Mouse (Mus musculus) CH12.LX (cell line): Measurements from ENCODE around the gene Commd7. TPM values are rescaled to one million over a fixed set of nuclear protein-coding genes. Genes with fewer than 3 reads are reported as not detected.

Source experiments
- DNase-seq: peaks from one replicate; pipeline ENCODE4 v3.0.0-alpha.2; 2013; ENCODE audit errors: extremely low read depth
- H3K27ac ChIP-seq: 2 replicates; pipeline ENCODE4 v1.5.1; 2012; ENCODE audit warnings: low read depth, mild to moderate bottlenecking, control low read depth, moderate library complexity; ENCODE audit not compliant: insufficient read depth
- H3K27me3 ChIP-seq: replicated peaks from 2 replicates; pipeline ENCODE3; 2012; ENCODE audit warnings: inconsistent platforms
- H3K36me3 ChIP-seq, 2 experiments: replicated peaks in 1 of 2; 2 replicates each; pipeline versions ENCODE3 to v1.6.1; 2012; ENCODE audit warnings: inconsistent platforms in 1 of 2, low read length in 1 of 2, mild to moderate bottlenecking in 1 of 2, mixed read lengths in 1 of 2, moderate library complexity in 1 of 2; ENCODE audit not compliant: control insufficient read depth in 1 of 2, insufficient read depth in 1 of 2
- H3K4me1 ChIP-seq, 2 experiments: 2 replicates each; pipeline ENCODE4 v1.6.1; 2012; ENCODE audit warnings: inconsistent platforms in 1 of 2, moderate library complexity in 1 of 2; ENCODE audit not compliant: insufficient read depth in 2 of 2, control insufficient read depth in 1 of 2
- H3K4me2 ChIP-seq: 2 replicates; pipeline ENCODE4 v1.6.1; 2012; ENCODE audit warnings: low read depth, mild to moderate bottlenecking, control low read depth; ENCODE audit not compliant: poor library complexity, insufficient read depth, severe bottlenecking
- H3K4me3 ChIP-seq, 3 experiments: fragments of 150-350 bp in 1 of 3; sonication (generic) in 1 of 3; replicated peaks in 1 of 3; 2 replicates each; pipeline versions ENCODE3 to v1.5.1; 2011 to 2012; ENCODE audit warnings: low read depth in 2 of 3, low read length in 2 of 3, mild to moderate bottlenecking in 2 of 3, moderate library complexity in 2 of 3, control low read depth in 1 of 3, improper control_type of control experiment in 1 of 3, inconsistent platforms in 1 of 3, mixed read lengths in 1 of 3; ENCODE audit not compliant: poor library complexity in 1 of 3
- H3K79me2 ChIP-seq: replicated peaks from 2 replicates; pipeline ENCODE4 v1.6.1; 2012; ENCODE audit warnings: mild to moderate bottlenecking, moderate library complexity; ENCODE audit not compliant: control insufficient read depth, poor library complexity, insufficient read depth, severe bottlenecking; ENCODE audit errors: extremely low read depth
- H3K9ac ChIP-seq: 2 replicates; pipeline ENCODE4 v1.6.1; 2012; ENCODE audit warnings: low read depth, mild to moderate bottlenecking, control low read depth, moderate library complexity; ENCODE audit not compliant: insufficient read depth
- H3K9me3 ChIP-seq: replicated peaks from 2 replicates; pipeline ENCODE3; 2012; ENCODE audit warnings: low read length, inconsistent platforms, mixed read lengths
- BHLHE40 ChIP-seq: IDR thresholded peaks from 2 replicates; pipeline ENCODE4 v1.6.1; 2011; ENCODE audit warnings: mild to moderate bottlenecking, low read depth, low read length, improper control_type of control experiment
- CTCF ChIP-seq, 2 experiments: IDR thresholded peaks in 1 of 2; conservative IDR thresholded peaks in 1 of 2; 2 replicates each; pipeline ENCODE4 v1.5.1; 2011 to 2012; ENCODE audit warnings: low read depth in 2 of 2, low read length in 2 of 2, improper control_type of control experiment in 1 of 2, inconsistent platforms in 1 of 2, mild to moderate bottlenecking in 1 of 2, moderate library complexity in 1 of 2
- ETS1 ChIP-seq: conservative IDR thresholded peaks from 2 replicates; pipeline ENCODE4 v1.6.1; 2012; ENCODE audit warnings: low read depth, mild to moderate bottlenecking, inconsistent platforms, low read length, improper control_type of control experiment, moderate library complexity
- GABPA ChIP-seq: IDR thresholded peaks from 2 replicates; pipeline ENCODE4 v1.6.1; 2012; ENCODE audit warnings: low read depth, low read length, improper control_type of control experiment, inconsistent platforms; ENCODE audit not compliant: insufficient replicate concordance
- HCFC1 ChIP-seq: IDR thresholded peaks from 2 replicates; pipeline ENCODE4 v1.6.1; 2012; ENCODE audit warnings: low read depth, mild to moderate bottlenecking, inconsistent platforms, low read length, improper control_type of control experiment
- KAT2A ChIP-seq: IDR thresholded peaks from 2 replicates; pipeline ENCODE4 v1.6.1; 2012; ENCODE audit warnings: low read length, improper control_type of control experiment, inconsistent platforms; ENCODE audit not compliant: insufficient replicate concordance
- MAFK ChIP-seq: IDR thresholded peaks from 2 replicates; pipeline ENCODE4 v1.6.1; 2011; ENCODE audit warnings: low read length, improper control_type of control experiment; ENCODE audit not compliant: insufficient replicate concordance
- MAZ ChIP-seq: IDR thresholded peaks from 2 replicates; pipeline ENCODE4 v1.6.1; 2012; ENCODE audit warnings: low read depth, mild to moderate bottlenecking, inconsistent platforms, low read length, improper control_type of control experiment, moderate library complexity
- NELFE ChIP-seq: IDR thresholded peaks from 2 replicates; pipeline ENCODE4 v1.6.1; 2011; ENCODE audit warnings: low read depth, low read length, improper control_type of control experiment
- NRF1 ChIP-seq: IDR thresholded peaks from 2 replicates; pipeline ENCODE4 v1.6.1; 2014; ENCODE audit warnings: low read depth, mild to moderate bottlenecking, inconsistent platforms, low read length, improper control_type of control experiment, moderate library complexity
- RAD21 ChIP-seq: IDR thresholded peaks from 2 replicates; pipeline ENCODE4 v1.6.1; 2011; ENCODE audit warnings: low read depth, mild to moderate bottlenecking, low read length, improper control_type of control experiment, moderate library complexity
- RCOR1 ChIP-seq: conservative IDR thresholded peaks from 2 replicates; pipeline ENCODE4 v1.6.1; 2012; ENCODE audit warnings: low read depth, mild to moderate bottlenecking, inconsistent platforms, low read length, improper control_type of control experiment
- SIN3A ChIP-seq: IDR thresholded peaks from 2 replicates; pipeline ENCODE4 v1.6.1; 2012; ENCODE audit warnings: low read length, improper control_type of control experiment, inconsistent platforms
- SMC3 ChIP-seq: IDR thresholded peaks from 2 replicates; pipeline ENCODE4 v1.6.1; 2011; ENCODE audit warnings: low read depth, low read length, improper control_type of control experiment
- TBP ChIP-seq: conservative IDR thresholded peaks from 2 replicates; pipeline ENCODE4 v1.6.1; 2011; ENCODE audit warnings: low read depth, low read length, improper control_type of control experiment
- TCF12 ChIP-seq: IDR thresholded peaks from 2 replicates; pipeline ENCODE4 v1.6.1; 2014; ENCODE audit warnings: low read depth, mild to moderate bottlenecking, inconsistent platforms, low read length, improper control_type of control experiment
- USF1 ChIP-seq: IDR thresholded peaks from 2 replicates; pipeline ENCODE4 v1.6.1; 2014; ENCODE audit warnings: low read depth, mild to moderate bottlenecking, inconsistent platforms, low read length, improper control_type of control experiment
- ZKSCAN1 ChIP-seq: IDR thresholded peaks from 2 replicates; pipeline ENCODE4 v1.6.1; 2012; ENCODE audit warnings: low read depth, inconsistent platforms, low read length, improper control_type of control experiment, borderline replicate concordance
- dilution Hi-C: fragments of 300-500 bp; cut with MboI; formaldehyde crosslinking; loops from 2 replicates; pipeline ENCODE4 v1.14.3; 2020; ENCODE audit warnings: low sequenced_read_pairs; ENCODE audit not compliant: extremely low pct_unique_long_range_greater_than_20kb, extremely low pct_ligation_motif_present
- in situ Hi-C: fragments of 300-500 bp; cut with MboI; formaldehyde crosslinking; loops from 3 replicates; pipeline ENCODE4 v1.14.3; 2019; ENCODE audit warnings: low sequenced_read_pairs, low pct_ligation_motif_present, low pct_unique_long_range_greater_than_20kb, mixed read lengths
- polyA plus RNA-seq: library from polyadenylated mRNA; unstranded; fragments of >175 nt; gene quantifications from 2 replicates; pipeline ENCODE4 v1.2.1, GENCODE M21; 2012; ENCODE audit warnings: low read depth; ENCODE audit not compliant: insufficient read length
- total RNA-seq, 2 experiments: library from RNA; depleted of rRNA; stranded (reverse); fragments of 300-350 nt in 1 of 2; fragments of >200 nt in 1 of 2; gene quantifications; 2 replicates each; pipeline ENCODE4 v1.2.3; 2012 to 2014

The Commd7 gene
- total and polyA plus RNA-seq, 3 experiments: 18.9 to 34.7 (median 28.4) TPM

DNA sequence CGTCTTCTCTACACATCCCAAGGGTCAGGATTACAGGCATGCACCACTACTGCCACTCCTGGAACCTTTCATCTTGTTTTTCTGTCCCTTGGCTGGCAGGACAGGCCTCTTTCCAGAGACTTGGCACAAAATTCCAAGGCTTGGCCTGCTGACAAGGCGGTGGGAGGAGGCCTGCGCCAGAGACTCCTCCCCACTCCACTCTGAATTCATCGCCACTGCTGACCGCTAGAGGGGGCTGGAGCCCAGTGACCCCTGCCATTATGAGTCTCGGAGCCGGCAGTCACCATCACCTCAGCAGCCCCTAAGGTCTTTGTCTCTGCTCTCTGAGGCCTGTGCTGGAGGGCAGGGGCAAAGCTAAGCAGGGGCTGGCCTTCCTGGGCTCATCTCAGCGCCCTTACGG, 23.0 kb downstream of the Commd7 start:
- H3K4me1 ChIP-seq: peaks cover 0 to 21% of the 10 kb centered on the region in 2 experiments; a peak in 3 of 4 replicates
- no peak overlapping the region for H3K4me3 ChIP-seq
- H3K9me3 ChIP-seq: no peaks in the 10 kb centered on the region
- in situ Hi-C loops: no loop called here
- no peak overlapping the region for H3K9ac ChIP-seq
- TF ChIP-seq SMC3: peak; percentile 49
- peak; percentile 45; the same call in 1 of the 2 replicates for TF ChIP-seq TCF12
- peak; percentile 54 to 92 for TF ChIP-seq CTCF (conservative IDR thresholded peaks at IDR 0.05 in 1 of 2, IDR thresholded peaks at IDR 0.05 in 1 of 2; ENCODE audit: low read depth in 2 of 2, low read length in 2 of 2)
- TF ChIP-seq NELFE: 0 out of 2 replicates have a peak, but pooled peaks have one; percentile 17
- TF ChIP-seq MAZ: peak; percentile 55; the same call in 1 of the 2 replicates
- no peak for TF ChIP-seq HCFC1
- TF ChIP-seq RAD21: peak; percentile 70
- peak; percentile 34; the same call in 1 of the 2 replicates for TF ChIP-seq NRF1
- no peak for TF ChIP-seq MAFK
- no peaks in the 10 kb centered on the region for H3K79me2 ChIP-seq
- dilution Hi-C loops: no loop called here
- no peak overlapping the region for H3K27ac ChIP-seq
- no peak overlapping the region for H3K4me2 ChIP-seq
- DNase-seq: peak; percentile 75
- H3K27me3 ChIP-seq: no peaks in the 10 kb centered on the region
- H3K36me3 ChIP-seq: no peaks in the 10 kb centered on the region

DNA sequence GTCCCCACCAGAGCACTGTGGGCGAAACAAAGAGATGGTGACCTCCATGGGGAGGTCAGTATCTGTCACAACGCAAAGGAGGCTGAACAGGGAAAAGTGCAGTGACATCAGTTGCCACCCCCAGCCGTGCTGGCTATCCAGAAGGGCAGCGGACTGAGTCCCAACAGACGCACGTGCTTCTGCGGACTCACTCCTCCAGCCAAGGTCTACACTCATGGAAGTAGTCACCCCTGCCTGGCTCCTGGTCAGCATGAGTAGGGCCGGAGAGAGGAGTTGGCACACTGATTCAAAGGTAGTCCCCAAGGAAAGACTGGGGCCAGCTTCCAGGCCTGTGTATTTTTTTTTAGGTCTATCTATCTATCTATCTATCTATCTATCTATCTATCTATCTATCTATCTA, 23.5 kb downstream of the Commd7 start:
- Histone ChIP-seq H3K36me3 (no peaks in the 10 kb centered on the region), H3K79me2 (no peaks in the 10 kb centered on the region), H3K4me3 (no peak overlapping the region), H3K27me3 (no peaks in the 10 kb centered on the region), H3K9ac (no peak overlapping the region), H3K4me2 (no peak overlapping the region), H3K27ac (no peak overlapping the region), H3K9me3 (no peaks in the 10 kb centered on the region), H3K4me1 (peaks cover 0 to 21% of the 10 kb centered on the region in 2 experiments; a peak in 3 of 4 replicates)
- TF ChIP-seq KAT2A: no peak
- TF ChIP-seq ZKSCAN1: no peak
- no peak for TF ChIP-seq TBP
- TF ChIP-seq HCFC1: no peak
- TF ChIP-seq RCOR1: no peak
- no peak for TF ChIP-seq ETS1
- TF ChIP-seq SIN3A: no peak
- no peak for TF ChIP-seq BHLHE40
- TF ChIP-seq GABPA: no peak
- no peak for TF ChIP-seq USF1
- TF ChIP-seq RAD21: no peak
- dilution Hi-C loops (no loop called here), in situ Hi-C loops (no loop called here)
- no peak for DNase-seq
